Mouse (Mus musculus) brain, embryonic 14.5 days (tissue): Measurements from ENCODE around the gene Ms4a2. TPM values are rescaled to one million over a fixed set of nuclear protein-coding genes. Genes with fewer than 3 reads are reported as not detected.

ENCODE experiments used
- DNase-seq: peaks from one replicate; pipeline ENCODE4 v3.0.0-alpha.2; 2011; ENCODE audit warnings: low read depth
- CTCF ChIP-seq: fragments of 200-500 bp; IDR thresholded peaks from 2 replicates; pipeline ENCODE4 v1.5.1; 2012; ENCODE audit warnings: inconsistent platforms, mild to moderate bottlenecking, moderate library complexity, borderline replicate concordance; ENCODE audit not compliant: insufficient read depth, insufficient read length; ENCODE audit errors: extremely low read depth
- POLR2A ChIP-seq: fragments of 200-500 bp; IDR thresholded peaks from 2 replicates; pipeline ENCODE4 v1.6.1; 2012; ENCODE audit warnings: mild to moderate bottlenecking, inconsistent platforms, borderline replicate concordance; ENCODE audit not compliant: poor library complexity, insufficient read depth, insufficient read length, severe bottlenecking; ENCODE audit errors: extremely low read depth
- polyA plus RNA-seq: library from polyadenylated mRNA; depleted of rRNA; stranded (reverse); fragments of >200 nt; gene quantifications from 2 replicates; pipeline ENCODE4 v1.2.3, GENCODE M21; 2012; rRNA removed

Ms4a2 gene
- 0.11 and 0.14 TPM in 2 replicates for polyA plus RNA-seq

DNA sequence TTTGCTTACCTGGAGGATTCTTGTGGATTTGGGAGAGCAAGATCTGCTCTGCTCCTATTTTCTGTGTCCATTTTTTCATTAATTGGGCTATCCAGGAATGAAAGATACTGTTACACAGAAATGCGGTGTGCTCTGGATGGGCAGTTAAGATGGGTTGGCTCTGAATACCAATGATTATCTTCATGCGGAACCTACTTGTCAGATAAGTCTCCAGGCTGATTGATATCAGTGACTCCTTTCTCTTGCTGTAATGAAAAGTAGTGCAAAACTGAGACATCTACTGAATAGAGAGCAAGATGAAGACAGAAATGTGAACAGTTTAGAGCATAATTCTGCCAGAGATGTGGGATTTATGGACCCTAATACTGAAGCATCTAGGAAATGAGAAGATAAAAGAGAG lies at the start of gene Ms4a2:
Gene Ms4a2, minus strand, starts transcription at position 169 of the 400 bp plus-strand sequence.
- TF ChIP-seq POLR2A, result no peak
- no peak for TF ChIP-seq CTCF
- DNase-seq, result no peak

DNA sequence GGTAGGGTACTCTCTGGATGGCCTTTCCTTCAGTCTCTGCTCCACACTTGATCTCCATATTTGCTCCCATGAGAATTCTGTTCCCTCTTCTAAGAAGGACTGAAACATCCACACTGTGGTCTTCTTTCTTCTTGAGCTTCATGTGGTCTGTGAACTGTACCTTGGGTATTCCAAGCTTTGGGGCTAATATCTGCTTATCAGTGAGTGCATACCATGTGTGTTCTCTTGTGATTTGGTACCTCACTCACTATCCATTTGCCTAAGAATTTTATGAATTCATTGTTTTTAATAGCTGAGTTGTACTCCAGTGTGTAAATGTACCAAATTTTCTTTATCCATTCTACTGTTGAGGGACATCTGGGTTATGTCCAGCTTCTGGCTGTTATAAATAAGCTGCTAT lies 38.0 kb upstream of the Ms4a2 start:
- DNase-seq, result no peak
- TF ChIP-seq POLR2A (no peak), CTCF (no peak)

DNA sequence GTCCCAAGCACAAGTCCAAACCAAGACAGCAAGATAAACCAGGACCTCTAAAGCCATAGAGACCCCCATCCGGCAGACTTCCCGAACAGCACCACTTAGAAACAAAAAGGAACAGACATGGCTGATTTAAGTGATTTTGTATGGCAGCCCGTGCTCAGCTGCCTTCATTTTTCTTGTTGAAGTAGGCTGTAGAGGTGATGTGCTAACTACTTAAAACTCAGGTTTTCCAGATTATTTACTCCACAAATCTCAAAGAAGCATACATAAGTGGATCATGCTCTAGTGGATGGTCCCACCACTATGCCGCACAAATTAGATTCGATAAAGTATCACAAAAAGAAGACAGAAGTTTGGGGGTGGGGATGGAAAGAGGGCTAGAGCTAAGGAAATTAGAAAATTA lies 36.9 kb upstream of the Ms4a2 start, which contains the start of gene Oosp2:
Gene Oosp2, minus strand, starts transcription at position 101 of the 400 bp plus-strand sequence.
- DNase-seq, result no peak
- no peak for TF ChIP-seq CTCF
- TF ChIP-seq POLR2A, result no peak

DNA sequence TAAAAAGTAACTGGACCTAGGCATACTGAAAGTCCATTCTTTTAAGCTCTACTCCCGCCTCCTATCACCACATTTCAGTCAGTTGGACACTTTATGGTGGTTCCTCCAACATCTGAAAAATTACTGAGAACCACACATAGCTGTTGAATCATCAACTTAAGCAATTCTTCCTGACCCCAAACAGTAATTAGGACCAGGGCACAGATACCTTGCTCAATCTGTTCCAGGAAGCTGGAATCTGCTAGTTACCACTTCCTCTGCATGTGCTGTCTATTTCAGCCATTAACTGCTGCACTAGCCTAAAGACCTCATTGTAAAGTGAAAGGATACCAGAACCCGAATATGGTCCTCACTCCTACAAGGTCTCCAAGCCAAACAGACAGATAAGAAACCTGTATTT lies 35.6 kb upstream of the Ms4a2 start:
- no peak for DNase-seq
- no peak for TF ChIP-seq CTCF
- TF ChIP-seq POLR2A, result no peak

DNA sequence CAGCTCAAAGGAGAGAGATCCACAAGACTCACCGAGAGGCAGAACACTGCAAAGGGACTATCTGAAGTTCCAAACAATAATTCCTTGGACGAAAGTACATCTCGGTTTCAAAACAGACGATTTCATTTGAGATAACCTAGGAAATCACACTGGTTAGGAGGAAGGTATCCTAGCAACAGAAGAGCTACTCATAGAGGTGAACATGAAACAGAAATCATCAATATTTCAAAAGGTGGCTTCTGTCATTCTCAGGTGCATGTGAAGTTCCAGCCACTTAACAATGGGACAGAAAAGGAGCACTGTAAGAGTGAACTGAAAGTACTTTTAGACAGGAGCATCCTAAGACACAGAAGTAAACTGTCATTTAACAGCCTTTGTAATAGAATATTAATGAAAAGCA lies 26.0 kb upstream of the Ms4a2 start:
- DNase-seq, result peak; percentile 1
- TF ChIP-seq POLR2A (no peak), CTCF (no peak)

DNA sequence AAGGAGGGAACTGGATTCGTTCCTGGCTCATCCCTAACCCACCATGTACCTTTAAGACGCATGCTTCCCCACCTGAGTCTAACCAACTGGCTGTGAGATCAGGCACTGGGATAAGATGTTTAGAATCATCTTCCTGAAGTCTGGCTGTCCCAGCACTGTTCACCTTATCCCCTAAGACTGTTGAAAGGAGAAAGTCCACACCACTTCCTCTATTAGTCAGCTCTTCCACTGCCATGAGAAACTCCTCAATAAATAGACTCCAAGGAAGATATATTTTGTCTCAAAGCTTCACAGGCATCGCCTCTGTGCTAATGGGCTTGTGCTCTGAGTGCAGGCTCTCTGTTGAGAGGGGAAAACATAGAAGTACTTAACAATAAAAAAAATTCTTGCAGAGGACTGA lies 22.6 kb upstream of the Ms4a2 start:
- no peak for DNase-seq
- TF ChIP-seq POLR2A, result no peak
- no peak for TF ChIP-seq CTCF

DNA sequence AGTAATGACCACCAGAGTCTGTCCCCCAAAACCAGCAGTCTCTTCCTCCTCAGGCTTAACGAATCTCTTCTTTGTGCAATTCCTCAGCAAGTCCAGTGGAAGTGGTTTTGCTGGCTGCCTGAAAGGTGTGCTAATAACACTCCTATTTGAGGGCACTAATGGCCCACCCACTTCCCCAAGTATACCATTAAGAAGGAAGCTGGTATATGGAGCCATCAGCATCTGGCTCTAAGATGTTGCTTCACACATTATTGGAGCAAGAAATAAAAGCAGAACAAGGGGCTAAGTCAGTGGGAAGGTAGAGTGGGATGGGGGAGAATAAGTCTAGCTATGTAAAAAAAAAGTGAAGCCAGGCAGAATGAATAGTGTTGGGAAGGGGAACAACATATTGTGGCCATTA lies 17.2 kb upstream of the Ms4a2 start, which contains the start of gene Ms4a3:
Gene Ms4a3, minus strand, starts transcription at position 120 of the 400 bp plus-strand sequence.
- DNase-seq, result no peak
- TF ChIP-seq CTCF (no peak), POLR2A (no peak)

DNA sequence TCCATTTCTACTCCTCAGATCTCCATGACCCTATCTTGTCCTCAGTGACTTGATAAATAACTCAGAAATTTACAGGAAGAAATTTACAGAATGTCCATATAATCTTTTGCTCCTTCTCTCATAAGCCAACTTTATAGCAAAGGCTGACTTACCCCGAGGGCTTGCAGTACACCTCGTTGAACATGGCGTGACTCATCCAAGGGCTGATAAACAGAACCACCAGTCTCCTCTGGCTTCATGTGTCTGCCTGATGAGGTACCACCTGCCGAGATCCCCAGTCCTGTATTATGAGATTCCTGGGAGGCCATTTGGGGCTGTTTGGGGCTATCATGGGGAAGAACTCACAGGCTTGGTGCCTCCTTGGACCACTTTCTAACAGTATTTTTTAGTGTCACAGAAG lies 15.5 kb upstream of the Ms4a2 start:
- no peak for DNase-seq
- no peak for TF ChIP-seq POLR2A
- TF ChIP-seq CTCF, result no peak

DNA sequence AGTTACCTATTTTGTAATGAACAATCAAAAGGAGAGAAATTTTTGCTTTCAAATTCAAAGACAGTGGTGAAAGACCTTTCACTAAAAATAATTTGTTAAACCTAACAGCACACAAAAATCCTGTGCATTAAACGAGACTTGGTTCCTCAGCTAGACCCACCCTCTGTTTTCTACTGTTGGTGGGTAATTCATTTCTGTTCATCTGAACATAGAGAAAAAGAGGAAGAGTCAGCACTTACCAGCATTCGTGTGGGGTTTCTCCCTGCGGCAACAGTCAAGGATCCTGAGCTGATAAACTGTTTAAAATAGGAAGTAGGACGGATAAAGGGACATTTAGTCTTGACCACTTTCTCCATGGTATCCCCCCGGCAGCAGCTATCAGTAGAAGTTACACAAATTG lies 12.1 kb upstream of the Ms4a2 start:
- TF ChIP-seq CTCF, result no peak
- TF ChIP-seq POLR2A, result no peak
- no peak for DNase-seq

DNA sequence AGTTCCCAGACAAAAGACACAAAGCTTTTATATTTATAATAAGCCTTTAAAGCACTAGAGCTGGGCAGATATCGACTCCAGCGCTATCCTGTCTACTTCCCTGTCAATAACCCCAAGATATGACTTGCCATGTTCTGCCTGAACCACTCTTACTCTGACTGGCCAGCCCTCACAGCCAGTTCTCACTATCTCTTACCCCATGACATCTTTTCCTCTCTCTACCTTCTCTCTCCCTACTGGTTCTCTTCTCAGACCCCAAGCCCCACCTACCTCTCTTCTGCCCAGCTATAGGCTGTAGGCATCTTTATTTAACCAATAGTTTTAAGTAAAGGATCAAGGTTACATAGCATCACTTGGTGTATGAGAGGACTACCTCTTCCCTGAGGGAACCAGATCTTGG lies 10.8 kb upstream of the Ms4a2 start:
- DNase-seq, result no peak
- TF ChIP-seq POLR2A (no peak), CTCF (no peak)

DNA sequence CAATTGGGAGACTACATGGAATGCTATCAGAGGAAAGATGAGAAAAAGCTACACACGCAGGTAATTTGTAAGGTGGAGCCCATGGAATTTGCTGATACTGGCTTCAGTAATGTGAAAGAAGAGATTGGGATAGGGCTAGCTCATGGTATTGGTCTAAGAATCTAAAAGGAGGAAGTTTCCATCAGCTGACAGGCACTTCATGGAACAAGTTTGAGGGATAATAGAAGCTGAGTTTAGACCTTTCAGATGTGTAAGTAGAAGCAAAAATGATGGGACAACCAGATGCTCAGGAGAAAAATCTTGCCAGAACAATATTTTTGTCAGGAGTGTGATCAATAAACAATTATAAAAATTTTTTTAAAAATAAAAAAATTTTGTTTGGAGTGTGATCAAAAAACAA lies 10.2 kb upstream of the Ms4a2 start:
- no peak for DNase-seq
- TF ChIP-seq POLR2A (no peak), CTCF (no peak)

DNA sequence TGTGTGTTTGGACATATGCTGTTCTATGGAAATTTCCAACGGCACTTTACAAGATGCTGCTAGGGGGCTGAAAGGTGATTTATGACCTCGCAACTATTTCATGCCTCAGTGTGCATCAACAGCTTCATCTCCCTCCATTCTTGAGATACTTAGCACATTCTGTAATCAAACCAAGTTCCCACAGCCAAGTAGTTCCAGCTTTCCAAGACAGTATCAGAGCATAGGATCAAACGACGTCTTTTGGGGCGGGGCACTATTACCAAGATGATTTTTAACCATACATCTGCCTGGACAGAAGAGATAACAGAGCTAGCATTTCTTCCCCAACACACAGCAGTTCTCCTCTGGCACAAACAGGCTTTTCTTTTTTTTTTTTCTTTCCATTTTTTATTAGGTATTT lies 1.7 kb upstream of the Ms4a2 start:
- TF ChIP-seq CTCF (no peak), POLR2A (no peak)
- DNase-seq, result no peak
